Mouse (Mus musculus): ENCODE data around the gene Igfbp5. TPM values are rescaled to one million over a fixed set of nuclear protein-coding genes. Genes with fewer than 3 reads are reported as not detected.

Igfbp5 gene
- polyA plus RNA-seq, 1 experiment from 2014 or later: 126 TPM

GRCm38 (mm10) chr1:72875708-72876107 is 1.0 kb upstream of the Igfbp5 start:
- Histone ChIP-seq H3K4me2 (peak overlapping the region; percentile 95), H3K36me3 (no peaks in the 10 kb centered on the region), H3K4me1 (peaks cover 45% of the 10 kb centered on the region), H3K9ac (no peak overlapping the region; the same call in 1 of the 2 replicates), H3K9me3 (no peaks in the 10 kb centered on the region), H3K27ac (replicated peaks) (no peak overlapping the region), H3K27me3 (replicated peaks) (peaks cover 5% of the 10 kb centered on the region; the same call in 1 of the 2 replicates), H3K4me3 (no peak overlapping the region)
- 14% methylated on average over 3 of the region's 3 CpGs for WGBS
- no peak for ATAC-seq (ENCODE audit: extremely low read depth, insufficient number of reproducible peaks, low FRiP score, low TSS enrichment)

- Histone ChIP-seq H3K9me3 (no peaks in the 10 kb centered on the region), H3K36me3 (peaks cover 1% of the 10 kb centered on the region; the same call in 1 of the 2 replicates), H3K4me2 (peak overlapping the region; percentile 95), H3K4me3 (peak overlapping the region; percentile 75), H3K9ac (peak overlapping the region; percentile 91), H3K4me1 (peaks cover 63% of the 10 kb centered on the region), H3K27me3 (replicated peaks) (peaks cover 5% of the 10 kb centered on the region; the same call in 1 of the 2 replicates), H3K27ac (replicated peaks) (peak overlapping the region; percentile 95)
- WGBS: under 1% methylated on average over 43 of the region's 43 CpGs
- no peak for ATAC-seq (ENCODE audit: extremely low read depth, insufficient number of reproducible peaks, low FRiP score, low TSS enrichment)
Observed at GRCm38 (mm10) chr1:72873511-72874286, 985 bp downstream of the Igfbp5 start.

GRCm38 (mm10) chr1:72873078-72873477 is 1.6 kb downstream of the Igfbp5 start:
- Histone ChIP-seq H3K27me3 (replicated peaks) (peaks cover 5% of the 10 kb centered on the region; the same call in 1 of the 2 replicates), H3K36me3 (peaks cover 7% of the 10 kb centered on the region; the same call in 1 of the 2 replicates), H3K27ac (replicated peaks) (peak overlapping the region; percentile 95), H3K9ac (peak overlapping the region; percentile 91), H3K4me3 (peak overlapping the region; percentile 75), H3K4me2 (peak overlapping the region; percentile 95), H3K4me1 (peaks cover 63% of the 10 kb centered on the region), H3K9me3 (no peaks in the 10 kb centered on the region)
- under 1% methylated on average over 16 of the region's 16 CpGs for WGBS
- ATAC-seq (ENCODE audit: extremely low read depth, insufficient number of reproducible peaks, low FRiP score, low TSS enrichment): no peak

GRCm38 (mm10) chr1:72872521-72872920 is 2.2 kb downstream of the Igfbp5 start:
- Histone ChIP-seq H3K4me3 (peak overlapping the region; percentile 75), H3K4me2 (peak overlapping the region; percentile 95), H3K9me3 (no peaks in the 10 kb centered on the region), H3K27me3 (replicated peaks) (peaks cover 5% of the 10 kb centered on the region; the same call in 1 of the 2 replicates), H3K9ac (peak overlapping the region; percentile 91), H3K36me3 (peaks cover 9% of the 10 kb centered on the region; the same call in 1 of the 2 replicates), H3K4me1 (peaks cover 60% of the 10 kb centered on the region), H3K27ac (replicated peaks) (peak overlapping the region; percentile 95)
- WGBS: 0% methylated on average over 8 of the region's 8 CpGs
- ATAC-seq (ENCODE audit: extremely low read depth, insufficient number of reproducible peaks, low FRiP score, low TSS enrichment): peak; percentile 44; the same call in 1 of the 2 replicates

- H3K4me3 ChIP-seq: peak overlapping the region; percentile 75
- ATAC-seq (ENCODE audit: extremely low read depth, insufficient number of reproducible peaks, low FRiP score, low TSS enrichment): no peak
- peak overlapping the region; percentile 95 for H3K4me2 ChIP-seq
- peaks cover 65% of the 10 kb centered on the region for H3K4me1 ChIP-seq
- H3K27me3 ChIP-seq (replicated peaks): peaks cover 2% of the 10 kb centered on the region; the same call in 1 of the 2 replicates
- peaks cover 12% of the 10 kb centered on the region; the same call in 1 of the 2 replicates for H3K36me3 ChIP-seq
- peak overlapping the region; percentile 82 for H3K9ac ChIP-seq
- H3K9me3 ChIP-seq: no peaks in the 10 kb centered on the region
- WGBS: under 1% methylated on average over 34 of the region's 34 CpGs
- peak overlapping the region; percentile 75 for H3K27ac ChIP-seq (replicated peaks)
Observed at GRCm38 (mm10) chr1:72871697-72872411, 2.8 kb downstream of the Igfbp5 start.

- Histone ChIP-seq H3K36me3 (peaks cover 17% of the 10 kb centered on the region), H3K27me3 (replicated peaks) (no peaks in the 10 kb centered on the region; the same call in 1 of the 2 replicates), H3K9me3 (no peaks in the 10 kb centered on the region), H3K27ac (replicated peaks) (peak overlapping the region; percentile 75), H3K9ac (peak overlapping the region; percentile 82), H3K4me1 (peaks cover 70% of the 10 kb centered on the region), H3K4me2 (peak overlapping the region; percentile 95), H3K4me3 (peak overlapping the region; percentile 75)
- under 1% methylated on average over 6 of the region's 6 CpGs for WGBS
- no peak for ATAC-seq (ENCODE audit: extremely low read depth, insufficient number of reproducible peaks, low FRiP score, low TSS enrichment)
Observed at GRCm38 (mm10) chr1:72871337-72871696, 3.4 kb downstream of the Igfbp5 start.

- H3K27ac ChIP-seq (replicated peaks): peak overlapping the region; percentile 75
- H3K4me1 ChIP-seq: peaks cover 69% of the 10 kb centered on the region
- 3% methylated on average over 20 of the region's 20 CpGs for WGBS
- H3K27me3 ChIP-seq (replicated peaks): no peaks in the 10 kb centered on the region
- ATAC-seq (ENCODE audit: extremely low read depth, insufficient number of reproducible peaks, low FRiP score, low TSS enrichment): peak; percentile 40; the same call in 1 of the 2 replicates
- peak overlapping the region; percentile 95 for H3K4me2 ChIP-seq
- H3K36me3 ChIP-seq: peaks cover 19% of the 10 kb centered on the region
- peak overlapping the region; percentile 75 for H3K4me3 ChIP-seq
- H3K9ac ChIP-seq: peak overlapping the region; percentile 82
- H3K9me3 ChIP-seq: no peaks in the 10 kb centered on the region
Observed at GRCm38 (mm10) chr1:72870615-72871336, 3.9 kb downstream of the Igfbp5 start.

GRCm38 (mm10) chr1:72869681-72870614 is 4.7 kb downstream of the Igfbp5 start:
- Histone ChIP-seq H3K9me3 (no peaks in the 10 kb centered on the region), H3K4me1 (peaks cover 60% of the 10 kb centered on the region), H3K4me2 (peak overlapping the region; percentile 95), H3K27me3 (replicated peaks) (no peaks in the 10 kb centered on the region), H3K36me3 (peaks cover 25% of the 10 kb centered on the region), H3K4me3 (peak overlapping the region; percentile 75), H3K27ac (replicated peaks) (peak overlapping the region; percentile 75), H3K9ac (peak overlapping the region; percentile 82)
- no peak for ATAC-seq (ENCODE audit: extremely low read depth, insufficient number of reproducible peaks, low FRiP score, low TSS enrichment)
- WGBS: 11% methylated on average over 22 of the region's 22 CpGs

GRCm38 (mm10) chr1:72869275-72869674 is 5.4 kb downstream of the Igfbp5 start:
- peak overlapping the region; percentile 82; the same call in 1 of the 2 replicates for H3K9ac ChIP-seq
- ATAC-seq (ENCODE audit: extremely low read depth, insufficient number of reproducible peaks, low FRiP score, low TSS enrichment): no peak
- H3K27ac ChIP-seq (replicated peaks): no peak overlapping the region
- peaks cover 58% of the 10 kb centered on the region for H3K4me1 ChIP-seq
- H3K9me3 ChIP-seq: no peaks in the 10 kb centered on the region
- H3K27me3 ChIP-seq (replicated peaks): no peaks in the 10 kb centered on the region
- no peak overlapping the region for H3K4me3 ChIP-seq
- H3K4me2 ChIP-seq: peak overlapping the region; percentile 95
- H3K36me3 ChIP-seq: peaks cover 32% of the 10 kb centered on the region
